Mouse (Mus musculus): ENCODE results near the gene Atp5l. TPM values are rescaled to one million over a fixed set of nuclear protein-coding genes. Genes with fewer than 3 reads are reported as not detected.

Gene Atp5l
- polyA plus RNA-seq, 1 experiment from 2014 or later: 606 TPM

Other genes starting within 250 kb of the Atp5l start
- gene Treh, start 247.5 kb downstream of the Atp5l start, polyA plus RNA-seq (2014; fragmentation: Nextera tagmentation; extraction: Ambion mirVana): not detected in 2 replicates
- 36.0 and 36.3 TPM in 2 replicates for gene Phldb1, start 185.5 kb downstream of the Atp5l start, polyA plus RNA-seq (2014; fragmentation: Nextera tagmentation; extraction: Ambion mirVana)
- 198 and 204 TPM in 2 replicates for gene Arcn1, start 152.9 kb downstream of the Atp5l start, polyA plus RNA-seq (2014; fragmentation: Nextera tagmentation; extraction: Ambion mirVana)
- gene Ift46, start 152.8 kb downstream of the Atp5l start, polyA plus RNA-seq (2014; fragmentation: Nextera tagmentation; extraction: Ambion mirVana): 142 and 154 TPM in 2 replicates
- gene Tmem25, start 121.4 kb downstream of the Atp5l start, polyA plus RNA-seq (2014; fragmentation: Nextera tagmentation; extraction: Ambion mirVana): 2.5 and 3.6 TPM in 2 replicates
- gene Ttc36, start 117.7 kb downstream of the Atp5l start, polyA plus RNA-seq (2014; fragmentation: Nextera tagmentation; extraction: Ambion mirVana): not detected in 2 replicates
- gene Kmt2a, start 39.4 kb downstream of the Atp5l start, polyA plus RNA-seq (2014; fragmentation: Nextera tagmentation; extraction: Ambion mirVana): 17.3 and 26.2 TPM in 2 replicates
- gene Ube4a, start 44.9 kb upstream of the Atp5l start, polyA plus RNA-seq (2014; fragmentation: Nextera tagmentation; extraction: Ambion mirVana): 36.4 and 47.3 TPM in 2 replicates
- gene Cd3g, start 59.7 kb upstream of the Atp5l start, polyA plus RNA-seq (2014; fragmentation: Nextera tagmentation; extraction: Ambion mirVana): not detected in 2 replicates
- gene Cd3d, start 61.0 kb upstream of the Atp5l start, polyA plus RNA-seq (2014; fragmentation: Nextera tagmentation; extraction: Ambion mirVana): not detected in 2 replicates
- gene Cd3e, start 88.9 kb upstream of the Atp5l start, polyA plus RNA-seq (2014; fragmentation: Nextera tagmentation; extraction: Ambion mirVana): not detected in 2 replicates
- 2.6 and 3.8 TPM in 2 replicates for gene Mpzl2, start 119.1 kb upstream of the Atp5l start, polyA plus RNA-seq (2014; fragmentation: Nextera tagmentation; extraction: Ambion mirVana)
- gene Mpzl3, start 134.4 kb upstream of the Atp5l start, polyA plus RNA-seq (2014; fragmentation: Nextera tagmentation; extraction: Ambion mirVana): 1.7 and 2.8 TPM in 2 replicates
- 0.31 and 0.36 TPM in 2 replicates for gene Jaml, start 158.4 kb upstream of the Atp5l start, polyA plus RNA-seq (2014; fragmentation: Nextera tagmentation; extraction: Ambion mirVana)
- gene Scn2b, start 197.0 kb upstream of the Atp5l start, polyA plus RNA-seq (2014; fragmentation: Nextera tagmentation; extraction: Ambion mirVana): 3.8 and 4.7 TPM in 2 replicates
- gene Scn4b, start 217.7 kb upstream of the Atp5l start, polyA plus RNA-seq (2014; fragmentation: Nextera tagmentation; extraction: Ambion mirVana): 0.12 and 0.14 TPM in 2 replicates